Mouse (Mus musculus): ENCODE results near the gene Cyp4f37. TPM values are rescaled to one million over a fixed set of nuclear protein-coding genes. Genes with fewer than 3 reads are reported as not detected.
A peak's percentile ranks its signal among the peaks of the same experiment; 100 is the strongest.

The Cyp4f37 gene
- polyA plus RNA-seq, 1 experiment from 2014 or later: not detected

DNA sequence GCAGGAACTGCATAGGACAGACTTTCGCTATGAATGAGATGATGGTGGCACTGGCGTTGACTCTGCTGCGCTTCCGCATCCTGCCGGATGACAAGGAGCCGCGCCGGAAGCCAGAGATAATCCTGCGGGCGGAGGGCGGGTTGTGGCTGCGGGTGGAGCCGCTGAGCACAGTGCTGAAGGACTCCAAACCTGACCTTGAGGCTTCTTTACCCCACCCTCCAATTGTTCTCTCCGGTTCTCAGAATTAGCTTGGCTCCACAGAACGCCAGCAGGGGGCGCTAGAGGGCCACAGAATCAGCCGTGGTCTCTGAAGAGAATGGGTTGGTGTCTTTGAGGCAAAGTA, 13.8 kb downstream of the Cyp4f37 start:
- no peaks in the 10 kb centered on the region for H3K27me3 ChIP-seq (ENCODE audit: control insufficient read depth, insufficient read depth, low read length)
- ATAC-seq (ENCODE audit: low FRiP score, low TSS enrichment): peak; percentile 82
- TF ChIP-seq EP300 (optimal IDR thresholded peaks at IDR 0.05) (no peak), CTCF (IDR thresholded peaks at IDR 0.05; ENCODE audit: low read depth) (peak; percentile 95)
- peak overlapping the region; percentile 55 for H3K4me2 ChIP-seq (replicated peaks; ENCODE audit: low read depth)
- H3K9ac ChIP-seq (ENCODE audit: low read length): 0 out of 2 replicates have a peak overlapping the region, but pooled peaks have one; percentile 8
- no peaks in the 10 kb centered on the region for H3K36me3 ChIP-seq (ENCODE audit: control insufficient read depth, insufficient read depth, low read length)
- peak; percentile 85 for DNase-seq (ENCODE audit: low spot score)
- H3K4me3 ChIP-seq (ENCODE audit: low read depth, low read length): peak overlapping the region; percentile 31
- no peaks in the 10 kb centered on the region for H3K4me1 ChIP-seq (replicated peaks; ENCODE audit: control insufficient read depth, insufficient read depth)
- no peak overlapping the region for H3K27ac ChIP-seq (replicated peaks)
- no peaks in the 10 kb centered on the region for H3K9me3 ChIP-seq (ENCODE audit: control insufficient read depth, low read length)
- 2% methylated on average over 17 of the region's 17 CpGs for WGBS

DNA sequence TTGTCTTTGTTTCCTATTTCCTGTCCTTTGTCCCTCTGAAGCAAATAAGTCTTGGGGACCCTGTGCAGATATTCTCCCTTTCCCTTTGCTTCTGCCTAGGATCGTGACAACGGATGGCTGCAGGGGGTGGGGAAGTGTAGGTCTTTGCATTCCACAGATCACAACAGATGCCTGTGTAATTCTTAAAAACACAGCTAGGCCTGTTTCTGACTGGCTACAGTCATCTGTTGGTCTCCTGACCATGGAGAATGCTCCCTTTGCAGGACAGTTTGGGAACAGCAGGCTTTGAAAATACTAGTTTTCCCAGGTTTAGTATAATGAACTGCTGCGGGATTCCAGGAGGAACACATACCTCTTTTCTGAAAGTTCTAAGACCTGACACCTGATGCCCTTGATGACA, 15.2 kb downstream of the Cyp4f37 start:
- WGBS: 62% methylated on average over 3 of the region's 3 CpGs
- Histone ChIP-seq H3K4me2 (replicated peaks; ENCODE audit: low read depth) (no peak overlapping the region), H3K36me3 (ENCODE audit: control insufficient read depth, insufficient read depth, low read length) (no peaks in the 10 kb centered on the region), H3K9ac (ENCODE audit: low read length) (no peak overlapping the region), H3K27me3 (ENCODE audit: control insufficient read depth, insufficient read depth, low read length) (no peaks in the 10 kb centered on the region), H3K9me3 (ENCODE audit: control insufficient read depth, low read length) (no peaks in the 10 kb centered on the region), H3K27ac (replicated peaks) (no peak overlapping the region), H3K4me3 (ENCODE audit: low read depth, low read length) (no peak overlapping the region), H3K4me1 (replicated peaks; ENCODE audit: control insufficient read depth, insufficient read depth) (no peaks in the 10 kb centered on the region)
- TF ChIP-seq EP300 (optimal IDR thresholded peaks at IDR 0.05): no peak
- peak; percentile 17; the same call in 1 of the 2 replicates for TF ChIP-seq CTCF (IDR thresholded peaks at IDR 0.05; ENCODE audit: low read depth)
- DNase-seq (ENCODE audit: low spot score) (no peak), ATAC-seq (ENCODE audit: low FRiP score, low TSS enrichment) (no peak)

DNA sequence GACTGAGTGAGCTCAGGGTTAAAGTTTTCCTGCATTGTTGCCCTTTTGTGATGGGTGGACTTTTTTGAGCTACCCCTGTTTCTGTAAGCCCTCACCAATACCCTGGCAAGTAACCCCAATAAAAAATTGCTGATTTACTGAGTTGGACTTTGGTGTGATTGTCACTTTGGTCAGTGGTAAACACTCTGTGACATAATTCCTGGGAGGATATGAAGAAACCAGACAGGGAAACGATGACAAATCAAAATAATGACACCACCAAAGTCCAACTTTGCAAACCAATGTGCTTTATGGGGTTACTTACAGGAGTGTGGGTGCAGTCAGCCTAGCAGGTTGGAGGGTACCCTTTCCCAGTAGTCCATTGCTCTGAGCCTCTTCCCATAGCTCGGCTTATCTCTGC, 16.0 kb downstream of the Cyp4f37 start:
- TF ChIP-seq CTCF (IDR thresholded peaks at IDR 0.05; ENCODE audit: low read depth): no peak
- no peak for TF ChIP-seq EP300 (optimal IDR thresholded peaks at IDR 0.05)
- H3K9me3 ChIP-seq (ENCODE audit: control insufficient read depth, low read length): no peaks in the 10 kb centered on the region
- ATAC-seq (ENCODE audit: low FRiP score, low TSS enrichment): no peak
- no peak overlapping the region for H3K4me3 ChIP-seq (ENCODE audit: low read depth, low read length)
- no peak for DNase-seq (ENCODE audit: low spot score)
- H3K4me1 ChIP-seq (replicated peaks; ENCODE audit: control insufficient read depth, insufficient read depth): no peaks in the 10 kb centered on the region
- WGBS: 79% methylated on average over 2 of the region's 2 CpGs
- H3K27ac ChIP-seq (replicated peaks): no peak overlapping the region
- H3K4me2 ChIP-seq (replicated peaks; ENCODE audit: low read depth): no peak overlapping the region
- H3K36me3 ChIP-seq (ENCODE audit: control insufficient read depth, insufficient read depth, low read length): no peaks in the 10 kb centered on the region
- H3K27me3 ChIP-seq (ENCODE audit: control insufficient read depth, insufficient read depth, low read length): no peaks in the 10 kb centered on the region
- H3K9ac ChIP-seq (ENCODE audit: low read length): no peak overlapping the region

DNA sequence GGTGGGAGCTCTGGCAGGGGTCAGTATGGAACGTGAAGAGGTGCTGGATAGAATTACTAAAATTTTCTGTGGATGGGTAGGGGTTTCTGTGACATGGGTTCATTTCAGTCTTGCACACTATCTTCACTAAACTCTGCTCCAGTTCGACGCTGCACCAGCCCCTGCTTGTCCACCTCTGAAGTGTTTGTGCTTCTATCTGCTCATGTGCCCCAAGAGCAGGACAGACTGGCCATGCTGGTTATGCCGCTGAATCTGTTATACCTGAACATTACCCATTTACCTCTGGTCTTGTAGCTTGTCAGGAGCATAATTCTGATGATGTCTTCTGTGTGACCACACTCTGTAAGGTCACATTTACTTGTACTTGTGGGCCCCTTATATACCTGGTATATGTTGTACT, 25.5 kb downstream of the Cyp4f37 start:
- H3K9ac ChIP-seq (ENCODE audit: low read length): no peak overlapping the region
- ATAC-seq (ENCODE audit: low FRiP score, low TSS enrichment) (no peak), DNase-seq (ENCODE audit: low spot score) (no peak)
- no peak overlapping the region for H3K27ac ChIP-seq (replicated peaks)
- H3K4me2 ChIP-seq (replicated peaks; ENCODE audit: low read depth): no peak overlapping the region
- TF ChIP-seq EP300 (optimal IDR thresholded peaks at IDR 0.05) (no peak), CTCF (IDR thresholded peaks at IDR 0.05; ENCODE audit: low read depth) (no peak)
- H3K4me1 ChIP-seq (replicated peaks; ENCODE audit: control insufficient read depth, insufficient read depth): no peaks in the 10 kb centered on the region
- H3K27me3 ChIP-seq (ENCODE audit: control insufficient read depth, insufficient read depth, low read length): no peaks in the 10 kb centered on the region
- no peak overlapping the region for H3K4me3 ChIP-seq (ENCODE audit: low read depth, low read length)
- H3K36me3 ChIP-seq (ENCODE audit: control insufficient read depth, insufficient read depth, low read length): no peaks in the 10 kb centered on the region
- WGBS: 83% methylated on average over 4 of the region's 4 CpGs
- no peaks in the 10 kb centered on the region for H3K9me3 ChIP-seq (ENCODE audit: control insufficient read depth, low read length)

DNA sequence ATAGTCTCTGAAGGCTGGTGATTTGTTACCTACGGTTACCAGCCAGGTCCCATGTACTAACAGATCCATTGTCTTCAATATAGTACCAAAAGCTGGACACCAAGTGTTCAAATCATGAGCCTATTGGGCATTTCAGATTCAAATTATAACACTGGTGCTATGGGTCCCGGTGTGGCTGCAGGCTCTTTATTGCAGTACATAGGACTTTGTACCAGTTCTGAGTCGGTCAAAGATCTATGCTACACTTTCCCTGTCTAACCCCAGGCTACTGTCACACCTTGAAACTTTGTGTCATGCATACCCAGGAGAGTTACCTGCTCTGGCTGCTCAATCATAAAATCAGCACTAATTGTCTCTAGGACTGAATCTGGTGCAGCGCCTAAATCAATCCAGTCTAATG, 32.8 kb downstream of the Cyp4f37 start:
- H3K4me2 ChIP-seq (replicated peaks; ENCODE audit: low read depth): no peak overlapping the region
- TF ChIP-seq EP300 (optimal IDR thresholded peaks at IDR 0.05) (no peak), CTCF (IDR thresholded peaks at IDR 0.05; ENCODE audit: low read depth) (no peak)
- no peaks in the 10 kb centered on the region for H3K9me3 ChIP-seq (ENCODE audit: control insufficient read depth, low read length)
- no peaks in the 10 kb centered on the region for H3K27me3 ChIP-seq (ENCODE audit: control insufficient read depth, insufficient read depth, low read length)
- DNase-seq (ENCODE audit: low spot score) (no peak), ATAC-seq (ENCODE audit: low FRiP score, low TSS enrichment) (no peak)
- 89% methylated on average over 4 of the region's 4 CpGs for WGBS
- no peak overlapping the region for H3K4me3 ChIP-seq (ENCODE audit: low read depth, low read length)
- no peaks in the 10 kb centered on the region for H3K4me1 ChIP-seq (replicated peaks; ENCODE audit: control insufficient read depth, insufficient read depth)
- H3K27ac ChIP-seq (replicated peaks): no peak overlapping the region
- no peaks in the 10 kb centered on the region for H3K36me3 ChIP-seq (ENCODE audit: control insufficient read depth, insufficient read depth, low read length)
- H3K9ac ChIP-seq (ENCODE audit: low read length): no peak overlapping the region

DNA sequence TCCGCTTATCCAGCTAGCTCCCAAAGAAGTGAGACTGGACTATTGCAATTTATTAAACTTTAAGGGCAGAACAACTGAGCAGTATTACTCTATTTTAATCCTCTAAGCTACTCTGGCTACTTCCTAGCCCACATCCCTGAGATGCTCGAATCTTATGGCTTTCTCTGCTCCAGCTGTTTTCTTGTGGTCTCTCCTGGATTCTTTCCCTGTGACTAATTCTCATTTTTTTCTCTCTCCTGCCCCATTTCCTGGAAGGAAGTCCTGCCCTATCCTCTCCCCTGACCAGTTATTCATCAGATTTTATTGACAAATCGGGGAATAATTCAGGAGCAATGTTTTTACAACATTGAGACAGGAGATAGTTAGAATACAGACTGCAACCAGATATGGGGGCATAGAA, 35.9 kb downstream of the Cyp4f37 start:
- ATAC-seq (ENCODE audit: low FRiP score, low TSS enrichment): no peak
- no peak for DNase-seq (ENCODE audit: low spot score)
- Histone ChIP-seq H3K27ac (replicated peaks) (no peak overlapping the region), H3K4me2 (replicated peaks; ENCODE audit: low read depth) (no peak overlapping the region), H3K4me1 (replicated peaks; ENCODE audit: control insufficient read depth, insufficient read depth) (no peaks in the 10 kb centered on the region), H3K9me3 (ENCODE audit: control insufficient read depth, low read length) (no peaks in the 10 kb centered on the region), H3K36me3 (ENCODE audit: control insufficient read depth, insufficient read depth, low read length) (no peaks in the 10 kb centered on the region), H3K4me3 (ENCODE audit: low read depth, low read length) (no peak overlapping the region), H3K27me3 (ENCODE audit: control insufficient read depth, insufficient read depth, low read length) (no peaks in the 10 kb centered on the region), H3K9ac (ENCODE audit: low read length) (no peak overlapping the region)
- TF ChIP-seq CTCF (IDR thresholded peaks at IDR 0.05; ENCODE audit: low read depth): no peak
- TF ChIP-seq EP300 (optimal IDR thresholded peaks at IDR 0.05): no peak
- WGBS: 66% methylated on average over 3 of the region's 3 CpGs
